Mouse (Mus musculus) ovary, postnatal 14 days (tissue): ENCODE measurements around the gene Tenm3.

Source experiments
- DNase-seq: peaks from one replicate; pipeline ENCODE4 v3.0.0; 2022; ENCODE audit warnings: low spot score

Tenm3 gene

GRCm38 (mm10) chr8:48514230-48514629, 329.5 kb downstream of the Tenm3 start:
- DNase-seq = no peak

GRCm38 (mm10) chr8:48513801-48514200, 329.9 kb downstream of the Tenm3 start:
- DNase-seq = no peak

DNA sequence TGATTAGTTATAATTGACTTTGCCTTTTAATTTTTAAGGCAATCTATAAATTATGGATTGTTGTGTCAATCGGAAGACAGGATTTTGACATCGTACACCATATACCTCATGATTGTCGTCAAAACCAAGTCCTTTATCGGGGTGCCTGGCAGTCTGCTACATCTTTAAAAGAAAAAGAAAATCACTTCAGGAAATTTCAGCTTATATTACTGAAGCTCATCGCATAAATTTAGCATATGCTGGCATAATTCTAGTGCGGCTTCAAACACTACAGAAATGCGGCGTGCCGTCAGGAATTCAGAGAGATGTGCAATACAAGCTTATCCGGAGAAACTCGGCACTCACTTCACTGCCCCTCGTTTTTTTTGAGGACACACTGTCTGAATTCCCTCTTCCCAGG, 332.2 kb downstream of the Tenm3 start:
- DNase-seq = no peak

DNA sequence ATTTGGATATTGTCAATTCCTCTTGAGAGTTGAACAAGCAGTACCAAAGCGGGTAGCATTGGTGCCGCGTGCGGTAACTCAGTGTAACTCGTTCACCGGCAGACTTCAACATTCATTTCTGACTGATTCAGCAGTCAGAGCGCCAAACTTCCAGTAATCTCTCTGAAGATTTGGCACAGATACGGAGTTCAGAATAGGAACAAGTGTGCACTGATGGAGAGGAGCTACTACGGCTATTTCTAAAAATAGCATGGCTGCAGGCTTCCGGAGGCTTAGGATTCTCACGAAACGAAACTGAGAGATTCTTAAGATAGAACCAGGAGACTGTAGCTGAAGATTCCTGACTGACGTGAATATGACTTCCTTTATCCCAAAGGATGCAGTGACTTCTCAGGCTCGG, 332.6 kb downstream of the Tenm3 start:
- no peak for DNase-seq

DNA sequence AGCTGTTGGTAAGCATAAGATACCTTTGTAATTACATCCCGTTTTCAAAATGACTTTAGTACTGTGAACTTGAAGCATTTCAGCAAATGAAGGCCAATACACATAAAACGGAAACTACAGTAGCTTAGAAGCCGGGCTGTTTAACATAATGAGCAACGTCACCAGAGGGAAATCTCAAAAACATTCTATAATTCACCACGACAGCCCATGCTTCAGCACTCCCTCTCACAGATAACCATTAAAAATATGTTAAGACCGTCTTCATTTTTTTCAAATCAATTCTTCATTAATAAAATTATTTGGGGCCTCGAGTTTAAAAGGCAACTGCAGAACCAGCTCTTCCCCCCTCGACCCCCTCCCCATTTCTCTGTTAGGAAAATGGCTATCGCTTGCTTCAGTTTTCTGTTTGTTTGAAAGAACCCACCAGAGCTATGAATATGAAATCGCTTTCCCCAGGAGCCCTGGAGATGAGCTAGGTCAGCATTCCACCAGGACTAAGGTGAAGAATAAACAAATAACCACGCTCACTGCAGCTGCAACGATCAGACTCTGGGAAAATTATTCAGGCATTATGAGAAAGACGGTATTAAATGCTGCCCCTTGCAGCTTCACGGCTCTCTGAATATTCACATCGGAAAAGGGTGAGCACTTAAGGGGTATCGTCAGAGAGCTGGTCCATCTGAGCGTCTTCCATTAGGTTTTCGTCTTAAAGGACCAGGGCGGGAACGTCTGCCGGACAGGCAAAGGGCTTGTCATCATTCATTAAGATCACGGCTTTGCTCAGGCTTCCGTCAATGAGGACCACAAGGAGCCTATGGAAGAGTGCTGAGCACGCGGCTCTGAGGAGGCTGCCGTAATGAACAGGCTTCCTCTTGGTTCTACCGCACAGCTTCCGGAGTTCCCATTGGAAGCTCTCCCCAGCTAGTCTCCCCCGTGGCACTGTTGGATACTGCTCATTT, 334.8 kb downstream of the Tenm3 start:
- no peak for DNase-seq

GRCm38 (mm10) chr8:48507719-48508501, 335.8 kb downstream of the Tenm3 start:
- no peak for DNase-seq

GRCm38 (mm10) chr8:48492491-48492890, 351.3 kb downstream of the Tenm3 start:
- no peak for DNase-seq

DNA sequence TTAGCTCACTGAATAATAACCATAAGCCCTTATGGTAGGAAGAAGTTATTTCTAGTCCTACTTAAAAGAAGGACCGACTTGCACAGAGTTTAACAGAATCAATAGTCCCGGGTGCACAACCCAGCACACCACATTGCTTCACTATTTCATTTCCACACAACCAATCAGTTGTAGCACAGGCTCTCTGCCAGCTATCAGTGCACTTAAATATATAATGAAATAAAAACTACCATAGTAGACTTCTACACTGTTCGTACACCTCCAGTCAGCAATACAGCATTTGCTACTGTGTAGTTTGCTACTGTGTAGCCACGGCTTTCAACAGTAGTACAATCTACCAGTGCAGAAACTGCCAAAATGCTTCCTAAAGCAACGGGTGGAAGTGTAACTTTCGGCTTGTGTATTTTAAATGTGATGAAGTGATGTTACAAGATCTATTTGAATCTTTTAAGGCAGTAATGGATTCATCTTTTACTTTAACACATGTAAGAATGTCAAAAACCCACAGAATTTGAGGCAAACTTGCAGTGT, 353.1 kb downstream of the Tenm3 start:
- no peak for DNase-seq

- no peak for DNase-seq
These were observed 353.7 kb downstream of the Tenm3 start for GRCm38 (mm10) chr8:48489936-48490634.

GRCm38 (mm10) chr8:48489417-48489816, 354.3 kb downstream of the Tenm3 start:
- DNase-seq = no peak

- DNase-seq = no peak
These were observed 354.9 kb downstream of the Tenm3 start for GRCm38 (mm10) chr8:48488809-48489208.

GRCm38 (mm10) chr8:48484143-48484542, 359.6 kb downstream of the Tenm3 start:
- DNase-seq = no peak

- DNase-seq = no peak
These were observed 361.8 kb downstream of the Tenm3 start for GRCm38 (mm10) chr8:48481709-48482671.

DNA sequence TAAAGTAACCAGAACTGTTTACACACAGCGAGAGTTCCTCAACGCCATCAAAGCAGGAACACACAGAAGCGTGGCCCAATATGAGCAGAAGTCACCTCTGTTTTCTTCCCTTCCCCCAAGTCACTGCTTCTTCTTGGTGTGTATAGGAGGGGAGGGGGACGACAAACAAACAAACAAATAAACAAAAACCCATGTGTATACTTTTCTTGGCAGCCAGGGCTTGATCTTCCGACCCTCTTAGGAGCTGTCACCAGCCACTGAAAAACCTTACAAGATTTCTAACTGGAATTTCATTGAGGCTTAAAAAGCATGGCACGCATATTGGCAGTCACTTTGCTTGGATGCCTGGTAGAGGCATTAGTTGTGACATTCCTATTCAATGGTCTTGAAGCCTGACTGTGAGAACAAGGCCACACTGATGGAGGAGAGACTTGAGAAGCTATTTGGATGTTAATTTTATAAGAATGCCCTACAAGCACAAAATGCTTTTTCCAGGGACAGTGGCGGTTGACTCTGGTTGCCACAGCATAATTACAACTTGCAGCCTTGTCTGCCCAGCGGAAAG, 366.3 kb downstream of the Tenm3 start:
- DNase-seq = no peak

- no peak for DNase-seq
These were observed 366.9 kb downstream of the Tenm3 start for GRCm38 (mm10) chr8:48476896-48477295.

GRCm38 (mm10) chr8:48467633-48468032, 376.1 kb downstream of the Tenm3 start:
- DNase-seq = no peak

DNA sequence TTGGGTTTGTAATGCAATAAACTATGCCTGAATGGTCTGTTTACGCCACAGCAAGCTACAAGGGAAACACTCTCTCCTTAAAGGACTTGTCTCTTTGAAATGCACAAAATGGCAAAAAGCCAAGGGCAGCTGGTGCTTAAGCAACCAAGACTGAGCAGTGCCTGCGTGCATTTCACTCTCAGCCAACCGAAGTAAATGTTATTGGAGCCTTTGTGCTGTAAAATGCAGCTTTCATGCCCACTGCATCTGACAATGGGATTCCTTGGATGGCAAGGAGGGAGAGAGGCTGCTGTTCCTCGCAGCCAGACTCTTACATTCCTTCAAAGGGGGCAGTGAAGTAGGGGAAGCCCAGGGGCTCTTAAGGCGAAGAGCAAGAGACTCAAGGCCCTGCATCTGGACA, 385.4 kb downstream of the Tenm3 start:
- DNase-seq = no peak

DNA sequence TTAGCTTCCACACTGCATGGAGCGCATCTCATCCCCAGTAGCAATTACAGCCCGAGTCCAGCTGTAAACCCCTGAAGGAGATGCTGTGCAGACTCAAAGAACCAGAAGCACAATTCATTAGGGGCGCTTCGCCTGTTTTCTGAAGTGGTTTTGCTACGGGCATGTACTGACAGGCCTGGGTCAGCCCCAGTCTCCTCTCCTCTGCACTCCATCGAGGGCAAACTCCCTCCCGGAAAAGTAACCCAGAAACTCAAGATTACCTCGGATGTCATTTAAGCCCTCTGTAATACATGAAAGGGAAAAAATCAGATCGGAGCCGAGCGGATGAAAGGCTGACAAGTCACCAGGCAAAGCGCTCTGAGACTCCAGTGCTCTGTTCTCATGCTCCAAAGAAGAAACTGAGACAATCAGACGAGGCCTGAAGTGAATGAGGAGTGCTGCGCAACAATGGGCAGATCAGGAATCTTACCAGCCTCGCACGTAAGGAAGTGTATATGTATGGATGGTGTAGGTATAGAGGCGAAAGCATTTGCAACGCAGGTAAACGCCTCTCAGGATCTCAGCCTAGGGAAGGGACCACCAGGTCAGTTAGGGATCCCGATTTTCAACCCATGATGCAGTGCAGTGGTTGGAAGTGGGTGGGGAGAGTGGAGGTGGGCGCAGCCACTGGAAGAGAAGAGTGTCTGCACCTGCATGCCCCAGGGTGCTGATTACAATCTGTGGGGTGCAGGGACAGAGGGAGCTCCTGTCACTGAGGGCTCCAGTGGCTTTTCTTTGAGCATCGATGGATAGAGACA, 387.2 kb downstream of the Tenm3 start:
- no peak for DNase-seq

DNA sequence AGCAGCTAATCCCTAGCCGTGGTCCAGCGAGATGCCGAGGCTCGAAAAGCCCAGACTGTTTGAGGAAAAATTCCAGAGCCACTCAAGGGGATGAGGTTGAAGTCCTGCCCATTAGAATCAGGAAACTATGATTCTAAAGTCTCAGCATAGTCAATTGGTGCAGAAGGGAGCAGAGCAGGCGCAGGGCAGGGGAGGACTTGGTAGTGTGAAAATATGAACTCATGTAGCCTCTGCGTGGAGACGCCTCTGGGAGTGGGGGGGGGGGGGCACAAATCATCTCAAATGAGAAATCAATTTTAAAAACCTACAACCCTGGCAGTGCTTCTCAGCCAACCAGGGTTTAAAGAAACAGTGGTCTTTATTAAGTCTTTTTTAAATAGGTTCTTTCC, 392.5 kb downstream of the Tenm3 start:
- DNase-seq = no peak
